Mouse (Mus musculus) liver, adult 10 weeks (tissue): Measurements from ENCODE around the gene Tap2. TPM values are rescaled to one million over a fixed set of nuclear protein-coding genes. Genes with fewer than 3 reads are reported as not detected.

Experiments
- polyA plus RNA-seq: library from polyadenylated mRNA; stranded (reverse); fragments of 350-450 nt; fragmentation: Illumina TruSeq; extraction: RNeasy Lipid Tissue Mini Kit (QIAGEN cat#74804); gene quantifications from one replicate; pipeline ENCODE4 v1.2.3, GENCODE M21; 2014; ENCODE audit warnings: low read depth, low replicate concordance

Tap2 gene
- polyA plus RNA-seq, result 1.1 TPM

DNA sequence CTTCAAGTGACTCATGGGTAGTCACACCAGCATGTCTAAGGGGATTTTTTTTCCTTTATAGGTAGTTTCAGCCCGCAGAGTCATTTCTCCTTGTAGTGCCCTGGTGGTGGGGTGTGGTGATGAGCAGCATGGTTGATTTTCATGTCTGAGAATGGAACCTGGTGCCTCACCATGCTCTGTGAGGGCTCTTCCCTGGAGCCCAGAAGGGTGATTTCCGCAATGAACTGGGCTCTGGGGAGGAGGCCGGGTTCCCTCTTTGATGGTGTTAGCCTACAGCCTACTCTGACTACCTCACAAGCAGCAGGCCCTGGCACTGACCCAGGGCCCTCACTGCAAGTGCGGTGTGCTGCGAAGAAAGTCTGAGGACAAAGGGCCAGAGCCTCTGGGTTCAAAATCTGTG lies at the start of gene Tap2:
Gene Tap2 (plus strand): TSS at position 84 of the 400 bp plus-strand sequence.

DNA sequence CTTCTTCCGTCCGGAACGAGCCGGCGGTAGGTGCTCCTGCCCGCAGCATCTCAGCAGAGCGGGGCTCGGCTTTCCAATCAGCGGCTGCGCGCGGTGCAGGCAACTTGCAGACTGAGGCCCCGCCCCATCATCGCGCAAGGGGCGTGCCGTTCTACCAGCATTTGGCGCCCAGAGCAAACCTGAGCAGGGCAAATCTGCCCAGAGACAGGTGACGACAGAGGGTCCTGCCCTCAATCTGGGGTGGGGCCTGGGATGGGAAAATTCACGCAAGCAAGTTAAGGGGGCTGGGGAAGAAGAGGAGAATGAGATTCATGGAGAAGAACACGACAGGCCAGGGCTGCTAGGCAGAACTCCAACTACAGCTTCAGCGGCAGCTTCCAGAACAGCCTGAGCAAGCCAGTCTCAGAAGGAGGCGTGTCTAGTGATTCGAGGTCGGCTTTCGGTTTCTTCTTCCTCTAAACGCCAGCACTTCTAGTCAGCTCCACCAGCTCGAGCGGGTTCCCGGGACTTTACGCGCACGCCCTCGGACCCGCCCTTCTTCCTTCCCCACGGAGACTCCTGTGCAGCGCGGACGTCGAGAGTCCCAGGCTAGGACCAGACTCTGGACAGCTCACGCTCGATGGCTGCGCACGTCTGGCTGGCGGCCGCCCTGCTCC lies 15.9 kb upstream of the Tap2 start, which contains the start of the genes Tap1 and Psmb9:
Gene Tap1 (plus strand): TSS at position 293 of the 656 bp plus-strand sequence.
Gene Psmb9 (minus strand): TSS at position 504 of the 656 bp plus-strand sequence.

DNA sequence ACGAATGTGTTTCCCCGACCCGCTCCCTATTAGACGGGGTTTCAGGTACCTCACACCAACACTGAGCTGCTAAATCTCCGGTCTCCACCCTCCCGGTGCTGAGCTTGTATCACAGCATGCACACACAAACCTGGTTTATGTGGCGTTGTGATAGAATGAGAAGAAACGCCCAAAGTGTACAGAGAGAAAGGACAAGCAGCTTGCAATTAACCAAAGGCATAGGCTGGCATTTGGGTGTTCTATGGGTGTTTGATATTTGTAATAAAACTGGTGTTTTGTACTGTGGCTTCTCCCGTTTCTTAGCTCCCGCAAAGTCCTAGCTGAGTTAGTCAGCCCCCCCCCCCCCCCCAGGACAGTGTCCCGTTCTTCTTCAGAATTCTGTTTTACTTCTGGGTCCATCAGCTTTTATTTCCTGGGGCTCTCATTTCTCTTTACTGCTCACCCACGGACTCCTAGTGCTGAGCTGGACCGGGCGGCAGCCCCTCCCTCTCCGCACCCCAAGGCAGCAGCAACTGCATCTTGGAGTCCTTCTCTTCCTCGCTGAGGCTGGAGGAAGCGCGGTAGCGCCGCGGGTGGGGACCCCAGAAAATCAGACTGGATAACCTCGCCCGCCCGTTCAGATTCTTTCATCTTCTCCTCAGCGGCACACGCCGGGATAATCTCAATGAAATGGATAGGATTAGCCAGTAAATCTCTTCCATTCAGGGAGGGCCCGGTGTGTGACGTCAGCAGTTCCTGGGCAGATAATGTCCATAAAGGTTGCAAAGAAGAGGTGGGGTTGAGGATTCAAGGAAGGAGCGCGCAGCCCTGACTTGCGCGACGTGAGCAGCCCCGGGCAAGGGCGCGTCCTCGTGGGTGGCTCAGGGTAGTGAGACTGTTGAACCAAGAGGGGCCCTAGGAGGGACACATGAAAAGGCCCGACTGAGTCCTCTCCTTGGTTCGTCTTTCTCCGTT lies 6.1 kb upstream of the Tap2 start, which contains the start of gene Psmb8:
Gene Psmb8 (plus strand): TSS at position 781 of the 954 bp plus-strand sequence.

DNA sequence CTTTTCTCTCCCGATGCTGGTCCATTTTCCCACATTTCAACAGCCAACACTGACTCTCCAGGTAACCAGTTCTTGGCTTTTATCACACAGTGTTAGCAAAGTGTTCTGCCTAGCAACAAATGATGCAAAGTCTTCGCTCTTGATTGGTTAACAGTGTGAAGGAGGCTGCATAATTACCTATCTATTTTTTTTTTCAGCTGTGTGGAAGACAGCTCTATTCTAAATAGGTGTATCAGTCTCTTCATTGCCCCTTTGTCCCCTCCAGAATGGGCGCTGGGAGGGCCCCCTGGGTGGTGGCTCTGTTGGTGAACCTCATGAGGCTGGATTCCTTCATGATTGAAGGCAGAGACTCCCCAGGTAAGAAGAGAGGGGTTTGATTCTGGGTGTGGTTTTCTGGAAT lies 35.4 kb downstream of the Tap2 start, which contains the start of gene H2-Ob:
Gene H2-Ob (plus strand): TSS at position 198 of the 400 bp plus-strand sequence.

DNA sequence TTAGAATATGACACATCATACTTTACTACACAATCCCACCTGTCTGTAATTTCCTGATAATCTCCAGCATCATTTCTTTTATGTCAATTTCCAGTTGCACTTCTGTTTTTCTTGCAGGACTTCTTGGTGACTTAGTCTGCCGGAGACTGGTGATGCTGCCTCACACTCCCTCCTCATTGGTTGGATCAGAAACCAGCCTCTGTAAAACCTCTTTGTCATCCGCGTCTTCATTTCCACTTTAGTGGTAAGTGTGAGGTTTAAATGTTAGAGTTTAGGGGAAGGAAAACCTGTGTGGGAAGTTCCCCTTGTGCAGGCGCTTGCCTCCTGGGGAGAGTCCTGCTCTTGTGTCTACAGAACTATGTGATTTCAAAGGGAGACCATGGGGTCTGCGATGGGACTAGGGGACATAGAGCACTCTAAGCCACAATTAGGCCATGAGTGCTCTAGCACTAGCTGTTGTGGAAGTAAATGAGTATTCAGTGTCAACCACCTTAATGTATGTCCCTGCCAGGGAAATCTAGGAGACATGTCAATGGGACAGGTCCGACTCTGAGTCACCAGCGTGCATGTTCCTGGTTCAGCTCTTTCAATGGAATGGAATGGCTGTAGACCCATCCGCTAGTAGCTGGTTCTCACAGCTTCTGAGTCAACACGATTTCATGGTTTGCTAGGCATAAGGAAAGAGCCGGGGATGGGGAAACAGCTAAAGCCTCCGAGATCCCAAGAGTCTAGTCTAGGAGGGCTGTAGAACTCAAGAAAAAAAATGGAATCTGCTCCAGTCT lies 54.5 kb downstream of the Tap2 start, which contains the start of gene H2-Ab1:
Gene H2-Ab1 (plus strand): TSS at position 96 of the 782 bp plus-strand sequence.

Other genes with a start within 250 kb of the Tap2 start
- 3.0 TPM for gene Vps52, start 247.7 kb upstream of the Tap2 start, polyA plus RNA-seq
- 51.8 TPM for gene Rps18, start 247.5 kb upstream of the Tap2 start, polyA plus RNA-seq
- gene H2-K1, start 203.2 kb upstream of the Tap2 start, polyA plus RNA-seq, result 848 TPM
- gene Ring1, start 178.8 kb upstream of the Tap2 start, polyA plus RNA-seq, result 1.8 TPM
- gene H2-Ke6, start 175.5 kb upstream of the Tap2 start, polyA plus RNA-seq, result 13.3 TPM
- gene Slc39a7, start 171.8 kb upstream of the Tap2 start, polyA plus RNA-seq, result 3.2 TPM
- gene Rxrb, start 171.7 kb upstream of the Tap2 start, polyA plus RNA-seq, result 1.4 TPM
- gene Col11a2, start 164.1 kb upstream of the Tap2 start, polyA plus RNA-seq, result not detected
- gene H2-Oa, start 111.2 kb upstream of the Tap2 start, polyA plus RNA-seq, result not detected
- gene H2-DMa, start 84.0 kb upstream of the Tap2 start, polyA plus RNA-seq, result 1.2 TPM
- 94.0 TPM for gene Brd2, start 80.9 kb upstream of the Tap2 start, polyA plus RNA-seq
- 0.64 TPM for gene H2-DMb2, start 60.2 kb upstream of the Tap2 start, polyA plus RNA-seq
- 2.6 TPM for gene H2-DMb1, start 50.5 kb upstream of the Tap2 start, polyA plus RNA-seq
- gene Tap1, start 16.0 kb upstream of the Tap2 start, polyA plus RNA-seq, result 2.8 TPM
- 6.2 TPM for gene Psmb9, start 15.8 kb upstream of the Tap2 start, polyA plus RNA-seq
- 3.0 TPM for gene Psmb8, start 5.8 kb upstream of the Tap2 start, polyA plus RNA-seq
- 1.2 TPM for gene H2-Ob, start 35.4 kb downstream of the Tap2 start, polyA plus RNA-seq
- gene H2-Ab1, start 54.2 kb downstream of the Tap2 start, polyA plus RNA-seq, result 18.9 TPM
- gene H2-Aa, start 84.3 kb downstream of the Tap2 start, polyA plus RNA-seq, result 22.0 TPM
- gene H2-Eb1, start 102.3 kb downstream of the Tap2 start, polyA plus RNA-seq, result 3.5 TPM
- 0.11 TPM for gene H2-Eb2, start 122.1 kb downstream of the Tap2 start, polyA plus RNA-seq
- gene Btnl2, start 151.3 kb downstream of the Tap2 start, polyA plus RNA-seq, result not detected
- gene Btnl1, start 173.6 kb downstream of the Tap2 start, polyA plus RNA-seq, result not detected
- not detected for gene BC051142, start 195.3 kb downstream of the Tap2 start, polyA plus RNA-seq